Mouse (Mus musculus) C2C12 (cell line): ENCODE data around the gene Jak1.

ENCODE experiments used
- CEBPB ChIP-seq: IDR thresholded peaks from one replicate; pipeline ENCODE4 v1.6.1; 2011; ENCODE audit warnings: low read depth, mild to moderate bottlenecking, control low read depth, moderate library complexity
- CTCF ChIP-seq: IDR thresholded peaks from one replicate; pipeline ENCODE4 v1.5.1; 2011; ENCODE audit not compliant: control insufficient read depth, insufficient read depth, insufficient read length
- MYOD1 ChIP-seq: IDR thresholded peaks from one replicate; pipeline ENCODE4 v1.6.1; 2011; ENCODE audit warnings: low read depth; ENCODE audit not compliant: control insufficient read depth, insufficient read length
- USF1 ChIP-seq: IDR thresholded peaks from one replicate; pipeline ENCODE4 v1.6.1; 2011; ENCODE audit warnings: low read depth, mild to moderate bottlenecking, control low read depth, moderate library complexity

GRCm38 (mm10) chr4:101254015-101254414 lies 11.1 kb downstream of the Jak1 start:
- TF ChIP-seq USF1 (no peak), CEBPB (no peak), CTCF (no peak), MYOD1 (no peak)
